In the genomic region with DNA sequence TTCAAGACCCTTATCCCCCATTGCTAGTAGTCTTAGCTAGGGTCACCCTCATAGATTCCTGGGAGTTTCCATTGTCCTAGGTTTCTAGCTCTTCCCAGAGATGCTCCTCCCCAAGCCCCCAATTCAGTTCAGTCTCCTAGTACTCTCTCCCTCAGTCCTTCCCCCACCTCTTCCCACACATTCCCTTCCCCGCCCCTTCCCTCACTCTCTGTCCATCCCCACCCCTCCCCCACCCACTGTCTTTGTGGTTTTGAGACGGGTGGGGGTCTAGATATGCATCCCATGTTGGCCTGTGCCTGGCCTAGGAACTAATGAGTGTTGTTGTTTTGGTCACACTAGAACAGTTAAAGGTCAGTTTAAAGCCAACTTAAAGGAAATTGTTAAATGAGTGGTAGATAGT, we compare ENCODE assay signal across 28 mouse cellular contexts.
DNase-seq lines count a peak whose midpoint lies in the region; ATAC-seq and TF ChIP-seq lines count a peak whose summit lies in the region.
"Had no signal": no experiment of that assay in that cellular context is flagged by ENCODE, and none has a peak within 500 bp of the region (broad histone marks: within the 10 kb centered on the region; RNA-seq: fewer than 3 reads in every experiment).

No protein-coding gene starts in this region.

- H3K36me3 ChIP-seq in ES-Bruce4 (ENCODE audit: control insufficient read depth, insufficient read depth, low read length, poor library complexity, severe bottlenecking): peaks cover 10% of the 10 kb centered on the region; the same call in 1 of the 2 replicates
- no peaks in the 10 kb centered on the region for H3K36me3 ChIP-seq in embryonic facial prominence, embryonic 10.5 days (replicated peaks)
- no peaks in the 10 kb centered on the region for H3K36me3 ChIP-seq in midbrain, postnatal 0 days (ENCODE audit: insufficient read depth, low read length)
- H3K36me3 ChIP-seq: embryonic facial prominence, embryonic 13.5 days; embryonic facial prominence, embryonic 15.5 days; forebrain, embryonic 10.5 days; forebrain, embryonic 12.5 days; G1E had no signal

- no peak for TF ChIP-seq CTCF in gastrocnemius, adult 2 months (IDR thresholded peaks at IDR 0.05)
- TF ChIP-seq CTCF in ES-Bruce4 (IDR thresholded peaks at IDR 0.05; ENCODE audit: low read depth, low read length): no peak
- TF ChIP-seq CTCF in midbrain, postnatal 0 days (IDR thresholded peaks at IDR 0.05): no peak

- H3K9ac ChIP-seq in ES-Bruce4 (ENCODE audit: low read depth, poor library complexity, severe bottlenecking): no peak overlapping the region
- no peak overlapping the region for H3K9ac ChIP-seq in midbrain, postnatal 0 days (replicated peaks; ENCODE audit: low read length, poor library complexity, severe bottlenecking)
- H3K9ac ChIP-seq: embryonic facial prominence, embryonic 13.5 days; embryonic facial prominence, embryonic 15.5 days; forebrain, embryonic 12.5 days had no signal

- no peak overlapping the region for H3K4me2 ChIP-seq in midbrain, postnatal 0 days (ENCODE audit: low read depth, low read length, poor library complexity, severe bottlenecking)
- H3K4me2 ChIP-seq: embryonic facial prominence, embryonic 13.5 days; embryonic facial prominence, embryonic 15.5 days; forebrain, embryonic 12.5 days had no signal

- H3K27me3 ChIP-seq in ES-Bruce4 (ENCODE audit: control insufficient read depth, insufficient read depth, low read length, poor library complexity, severe bottlenecking): no peaks in the 10 kb centered on the region
- H3K27me3 ChIP-seq in embryonic facial prominence, embryonic 10.5 days (replicated peaks; ENCODE audit: low read depth, poor library complexity, severe bottlenecking): 0 out of 2 replicates have a peak, but pooled peaks cover 4% of the 10 kb centered on the region
- H3K27me3 ChIP-seq in midbrain, postnatal 0 days (ENCODE audit: insufficient read depth, low read length): no peaks in the 10 kb centered on the region
- H3K27me3 ChIP-seq: CH12.LX; embryonic facial prominence, embryonic 15.5 days; forebrain, embryonic 12.5 days; Patski had no signal

- intact Hi-C loops in gastrocnemius, adult 2 months (cut with DNase I): no loop called here

- no peak overlapping the region for H3K4me3 ChIP-seq in gastrocnemius, adult 2 months
- no peak overlapping the region for H3K4me3 ChIP-seq in ES-Bruce4 (ENCODE audit: low read depth, low read length)
- no peak overlapping the region for H3K4me3 ChIP-seq in embryonic facial prominence, embryonic 10.5 days
- no peak overlapping the region for H3K4me3 ChIP-seq in midbrain, postnatal 0 days (ENCODE audit: low read depth, low read length)
- H3K4me3 ChIP-seq: embryonic facial prominence, embryonic 13.5 days; embryonic facial prominence, embryonic 15.5 days; erythroblast, embryonic 14.5 days; forebrain, embryonic 10.5 days; forebrain, embryonic 12.5 days had no signal

- TF ChIP-seq EP300 in ES-Bruce4 (IDR thresholded peaks at IDR 0.05; ENCODE audit: insufficient read depth, low read depth, low read length): peak; percentile 54; the same call in 1 of the 2 replicates

- peak overlapping the region; percentile 63; the same call in 1 of the 2 replicates for H3K27ac ChIP-seq in gastrocnemius, adult 2 months
- H3K27ac ChIP-seq in ES-Bruce4 (ENCODE audit: insufficient read depth, low read length): peak overlapping the region; percentile 75
- no peak overlapping the region; the same call in 1 of the 2 replicates for H3K27ac ChIP-seq in embryonic facial prominence, embryonic 10.5 days (replicated peaks)
- no peak overlapping the region for H3K27ac ChIP-seq in midbrain, postnatal 0 days (ENCODE audit: low read depth, low read length)
- H3K27ac ChIP-seq: embryonic facial prominence, embryonic 13.5 days; embryonic facial prominence, embryonic 15.5 days; forebrain, embryonic 10.5 days; forebrain, embryonic 12.5 days had no signal

- no peak for ATAC-seq in midbrain, postnatal 0 days (ENCODE audit: low FRiP score)
- ATAC-seq: activated CD4-positive, CD25-positive, alpha-beta regulatory T cell, adult 4 months; CD4-positive, CD25-positive, alpha-beta regulatory T cell, adult 4 months; forebrain, embryonic 14.5 days; forebrain, embryonic 16.5 days; Patski had no signal

- peaks cover 14% of the 10 kb centered on the region for H3K4me1 ChIP-seq in ES-Bruce4 (ENCODE audit: control insufficient read depth, insufficient read depth, low read length)
- peaks cover 55% of the 10 kb centered on the region for H3K4me1 ChIP-seq in embryonic facial prominence, embryonic 10.5 days
- no peaks in the 10 kb centered on the region; the same call in 1 of the 2 replicates for H3K4me1 ChIP-seq in midbrain, postnatal 0 days (ENCODE audit: insufficient read depth, low read length)

- no peak for DNase-seq in gastrocnemius, adult 2 months
- no peak for DNase-seq in gastrocnemius, postnatal 25 days
- DNase-seq in R1 (ENCODE audit: low read depth, low spot score): peak; percentile 63
- peak; percentile 21 for DNase-seq in embryonic facial prominence, embryonic 10.5 days (ENCODE audit: low spot score)
- DNase-seq in adrenal gland, adult 8-10 months: no peak
- no peak for DNase-seq in cerebellum, adult 9-11 months
- no peak for DNase-seq in midbrain, postnatal 0 days (ENCODE audit: low spot score)
- DNase-seq: adrenal gland, postnatal 10 days; adrenal gland, postnatal 25 days; B cell, adult 2 months; cerebellum, adult 11 months; cerebellum, adult 18-20 months; cerebellum, adult 8-10 months; cerebellum, postnatal 10 days; cerebellum, postnatal 25 days had no signal

- TF ChIP-seq POLR2A in ES-Bruce4 (IDR thresholded peaks at IDR 0.05; ENCODE audit: insufficient read depth, low read length): no peak

- 49% methylated on average over 2 of the region's 2 CpGs for WGBS in embryonic facial prominence, embryonic 10.5 days
- 55% methylated on average over 2 of the region's 2 CpGs for WGBS in midbrain, postnatal 0 days

- no peaks in the 10 kb centered on the region for H3K9me3 ChIP-seq in ES-Bruce4 (replicated peaks; ENCODE audit: control insufficient read depth, insufficient read depth, low read length, poor library complexity, severe bottlenecking)
- H3K9me3 ChIP-seq in embryonic facial prominence, embryonic 10.5 days: no peaks in the 10 kb centered on the region
- no peaks in the 10 kb centered on the region for H3K9me3 ChIP-seq in midbrain, postnatal 0 days (ENCODE audit: low read length)
- H3K9me3 ChIP-seq: embryonic facial prominence, embryonic 13.5 days; embryonic facial prominence, embryonic 15.5 days; forebrain, embryonic 10.5 days; forebrain, embryonic 12.5 days; G1E had no signal

Comparison
In these comparisons a context has a peak if more than half of its experiments do, and no peak if none do; other contexts are left out.
1. DNase-seq: peak in R1 (single experiment) and embryonic facial prominence, embryonic 10.5 days (single experiment); none in gastrocnemius, adult 2 months (single experiment), gastrocnemius, postnatal 25 days (single experiment), adrenal gland, adult 8-10 months (single experiment), cerebellum, adult 9-11 months (single experiment) and midbrain, postnatal 0 days (single experiment).
2. H3K27ac ChIP-seq: peak in gastrocnemius, adult 2 months (single experiment) and ES-Bruce4 (single experiment); none in embryonic facial prominence, embryonic 10.5 days (single experiment) and midbrain, postnatal 0 days (single experiment).